Mouse (Mus musculus) liver, embryonic 16.5 days (tissue): Measurements from ENCODE around the gene Ahcy. TPM values are rescaled to one million over a fixed set of nuclear protein-coding genes. Genes with fewer than 3 reads are reported as not detected.
"Not testable (repeated sequence)": the region's sequence is repeated elsewhere in the genome, so short reads cannot be mapped to it uniquely, and the experiment has no call there.

Experiments
- ATAC-seq: fragments of 200-750 bp; cut with Nextera tagmentation; 2 replicates; pipeline ENCODE4 v1.8.0; 2017; ENCODE audit warnings: low read depth, mild to moderate bottlenecking, moderate number of reproducible peaks, moderate library complexity
- H3K27ac ChIP-seq: fragments of 300-500 bp; sonication (generic); 2 replicates; pipeline ENCODE4 v1.5.1; 2014; ENCODE audit warnings: mild to moderate bottlenecking, low read length
- H3K27me3 ChIP-seq: fragments of 300-500 bp; sonication (generic); 2 replicates; pipeline ENCODE4 v1.6.1; 2014; ENCODE audit warnings: low read depth, low read length, mixed read lengths; ENCODE audit not compliant: control insufficient read depth, insufficient read depth
- H3K36me3 ChIP-seq: fragments of 300-500 bp; sonication (generic); 2 replicates; pipeline ENCODE4 v1.6.1; 2014; ENCODE audit warnings: mild to moderate bottlenecking; ENCODE audit not compliant: control insufficient read depth, insufficient read depth
- H3K4me1 ChIP-seq: fragments of 300-500 bp; sonication (generic); 2 replicates; pipeline ENCODE4 v1.6.1; 2014; ENCODE audit warnings: low read depth, low read length, mixed read lengths; ENCODE audit not compliant: control insufficient read depth
- H3K4me2 ChIP-seq: fragments of 300-500 bp; sonication (generic); 2 replicates; pipeline ENCODE4 v1.6.1; 2014; ENCODE audit warnings: low read depth, low read length, mixed read lengths
- H3K4me3 ChIP-seq: fragments of 300-500 bp; sonication (generic); 2 replicates; pipeline ENCODE4 v1.5.1; 2014; ENCODE audit warnings: low read depth, mild to moderate bottlenecking, low read length
- H3K9ac ChIP-seq: fragments of 300-500 bp; sonication (generic); 2 replicates; pipeline ENCODE4 v1.6.1; 2014; ENCODE audit warnings: low read depth, low read length
- H3K9me3 ChIP-seq: fragments of 300-500 bp; sonication (generic); replicated peaks from 2 replicates; pipeline ENCODE4 v1.6.1; 2016; ENCODE audit warnings: low read length; ENCODE audit not compliant: control insufficient read depth
- WGBS: fragments of 180-500 bp; shearing (Covaris S2); extraction: QIAGEN DNeasy Blood & Tissue Kit; methylation state at CpG from one replicate; pipeline ENCODE4 v1.1.7; 2014; ENCODE audit not compliant: insufficient replicate concordance; 5-methylcytosine and 5-hydroxymethylcytosine counted together
- polyA plus RNA-seq: library from polyadenylated mRNA; unstranded; fragments of >200 nt; fragmentation: Nextera tagmentation; extraction: Ambion mirVana; gene quantifications from 2 replicates; pipeline ENCODE4 v1.2.1, GENCODE M21; 2015

Gene Ahcy
- polyA plus RNA-seq, 1 experiment from 2014 or later = 77.7 TPM

DNA sequence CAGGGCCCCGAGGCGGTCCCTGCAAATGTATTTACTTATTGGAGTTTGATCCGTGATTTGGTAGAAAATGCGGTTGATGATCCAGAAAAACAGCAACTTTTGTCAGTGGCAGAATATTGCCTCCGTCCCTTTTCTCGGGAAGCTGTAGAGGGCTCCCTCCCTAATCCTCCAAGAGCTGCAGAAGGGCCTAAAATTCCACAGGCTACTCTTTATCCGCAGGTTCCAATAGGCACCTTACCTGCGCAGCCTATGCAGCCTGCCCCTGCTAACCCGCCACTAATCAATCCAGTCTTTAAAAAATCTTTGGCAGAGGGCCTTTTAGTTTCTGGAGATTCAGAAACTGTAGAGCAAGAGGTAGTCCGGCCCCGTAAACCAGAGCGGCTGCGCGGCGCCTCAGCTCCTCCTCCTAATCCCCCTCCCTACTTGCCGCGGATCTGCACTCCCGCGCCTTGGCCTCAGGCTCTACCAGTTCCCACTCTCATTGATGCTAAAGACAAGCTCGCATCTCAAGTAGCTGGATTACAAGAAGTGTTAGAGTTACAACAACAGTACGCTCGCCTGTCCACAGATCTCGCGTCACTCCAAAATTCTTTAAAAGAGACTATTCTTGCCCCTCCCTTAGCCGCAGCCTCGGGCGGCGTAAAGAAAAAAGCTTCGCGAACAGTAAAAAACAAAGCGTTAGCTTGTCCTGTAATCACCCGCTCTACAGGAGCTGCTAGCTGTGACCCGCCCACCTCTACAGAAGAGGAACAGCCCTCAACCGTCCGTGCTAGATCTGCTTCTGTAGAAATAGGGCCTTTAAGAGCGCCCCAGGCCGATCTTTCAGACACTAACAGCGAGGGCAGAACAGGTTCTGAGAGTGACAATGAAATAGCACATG lies 55.3 kb downstream of the Ahcy start:
- Histone ChIP-seq H3K4me1 (no peaks in the 10 kb centered on the region; the same call in none of the 2 replicates), H3K9ac (peak overlapping the region; percentile 61), H3K27me3 (peaks cover 5% of the 10 kb centered on the region; the same call in 1 of the 2 replicates), H3K4me2 (peak overlapping the region; percentile 90), H3K36me3 (no peaks in the 10 kb centered on the region), H3K4me3 (peak overlapping the region; percentile 61), H3K27ac (peak overlapping the region; percentile 69), H3K9me3 (no peaks in the 10 kb centered on the region)
- WGBS = under 1% methylated on average over 38 of the region's 38 CpGs
- peak; percentile 89 for ATAC-seq

DNA sequence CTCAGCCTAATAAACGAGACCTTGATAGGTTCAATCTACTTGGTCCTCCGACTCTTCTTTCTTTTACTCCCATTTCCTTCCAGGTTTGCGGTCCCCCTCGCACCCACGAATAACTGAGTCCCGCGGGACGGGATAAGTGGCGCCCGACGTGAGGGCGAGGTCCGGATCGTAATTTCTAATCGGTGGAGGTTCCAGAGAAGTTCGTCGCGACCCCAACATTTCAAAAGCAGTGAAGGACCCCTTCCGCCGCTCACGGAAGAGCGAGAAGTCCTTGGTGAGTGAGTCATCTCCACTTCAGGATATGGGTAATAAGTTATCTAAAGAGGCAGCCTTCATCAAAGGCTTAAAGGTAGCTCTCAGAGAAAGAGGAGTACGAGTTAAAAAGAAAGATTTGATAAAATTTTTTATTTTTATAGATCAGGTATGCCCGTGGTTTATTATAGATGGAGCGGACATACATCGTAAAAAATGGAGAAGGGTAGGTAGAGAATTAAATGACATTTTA lies 56.0 kb downstream of the Ahcy start, which contains the start of gene Gm14226:
Gene Gm14226, plus strand, starts transcription at position 16 of the 505 bp plus-strand sequence.
- H3K27ac ChIP-seq = peak within 1 kb of the TSS; percentile 69

DNA sequence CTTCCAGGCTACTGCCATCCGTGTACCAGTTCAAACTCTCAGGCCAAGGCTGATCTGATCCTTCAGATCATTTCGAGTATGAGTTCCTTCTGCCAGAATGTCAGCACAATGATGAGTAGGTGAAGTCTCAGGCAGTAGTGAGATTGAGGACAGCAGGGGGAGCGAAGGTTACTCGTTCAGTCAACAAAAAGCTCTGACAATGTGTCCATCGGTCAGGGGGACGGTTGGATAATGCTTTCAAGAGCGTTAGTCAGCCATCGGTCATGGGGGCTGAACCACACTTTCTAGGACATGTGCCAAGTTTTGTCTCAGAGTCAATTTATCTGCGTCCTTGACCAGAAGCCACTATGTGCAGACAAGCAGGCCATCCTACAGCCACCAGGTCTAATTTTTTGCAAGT lies 57.5 kb downstream of the Ahcy start:
- not testable (repeated sequence) for H3K9me3 ChIP-seq, ATAC-seq, H3K27me3 ChIP-seq, H3K36me3 ChIP-seq, H3K4me1 ChIP-seq, H3K9ac ChIP-seq, H3K27ac ChIP-seq, H3K4me2 ChIP-seq, H3K4me3 ChIP-seq
- 33% methylated on average over 5 of the region's 9 CpGs for WGBS

More for the DNA sequence above, 56.0 kb downstream of the Ahcy start, which contains the start of gene Gm14226:
- Histone ChIP-seq H3K9ac (peak within 1 kb of the TSS; percentile 61), H3K4me2 (peak within 1 kb of the TSS; percentile 90), H3K4me3 (peak within 1 kb of the TSS; percentile 61)
- H3K9me3 ChIP-seq, H3K4me1 ChIP-seq, ATAC-seq, H3K27me3 ChIP-seq, H3K36me3 ChIP-seq: not testable (repeated sequence)
- 2% methylated on average over 23 of the region's 26 CpGs for WGBS

DNA sequence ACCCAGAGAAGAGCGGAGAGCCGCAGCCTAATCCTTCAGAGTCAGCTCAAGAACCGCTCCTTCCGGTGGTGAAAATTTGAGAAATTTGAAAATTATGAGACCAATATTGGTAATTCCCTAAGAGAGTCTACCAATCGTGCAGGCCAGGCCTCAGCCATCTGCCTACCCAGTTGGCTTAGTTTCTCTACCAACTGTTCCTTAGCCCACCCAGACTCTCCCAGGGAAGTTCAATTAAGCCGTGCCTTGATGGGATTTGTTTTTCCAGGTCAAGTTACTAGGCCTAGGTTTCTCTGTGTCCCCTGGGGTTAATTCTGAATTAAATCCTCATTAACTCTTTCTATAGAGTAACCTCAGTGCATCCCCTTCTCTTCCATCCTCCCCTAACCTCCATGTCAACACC lies 61.3 kb downstream of the Ahcy start:
- H3K27me3 ChIP-seq = no peaks in the 10 kb centered on the region; the same call in 1 of the 2 replicates
- ATAC-seq = no peak
- H3K36me3 ChIP-seq = no peaks in the 10 kb centered on the region

DNA sequence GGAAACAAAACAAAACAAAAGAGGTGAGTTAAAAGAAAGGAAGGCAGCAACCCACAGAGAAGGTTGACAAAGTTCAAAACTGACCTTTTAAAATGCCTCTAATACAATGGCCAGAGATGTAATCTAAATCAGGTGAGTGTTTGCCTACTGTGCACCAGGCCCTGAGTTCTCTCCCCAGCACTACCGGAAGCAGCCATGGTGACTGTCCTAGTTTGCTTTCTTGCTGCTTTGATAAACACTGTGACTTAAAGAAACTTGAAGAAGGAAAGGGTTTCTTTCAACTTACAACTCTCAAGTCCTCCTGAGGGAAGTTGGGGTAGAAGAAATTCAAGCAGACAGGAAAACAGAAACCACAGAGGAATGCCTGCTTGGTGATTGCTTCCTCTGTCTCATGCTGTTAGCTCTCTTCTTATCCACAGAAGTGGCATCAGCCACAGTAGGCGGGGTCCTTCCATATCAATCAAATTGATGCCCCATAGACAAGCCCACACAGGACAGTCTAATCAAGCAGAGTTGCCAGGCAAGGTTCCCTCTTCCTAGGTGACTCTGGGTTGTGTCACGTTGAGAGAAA lies 63.1 kb downstream of the Ahcy start:
- Histone ChIP-seq H3K27ac (no peak overlapping the region), H3K4me1 (no peaks in the 10 kb centered on the region), H3K4me3 (no peak overlapping the region), H3K27me3 (no peaks in the 10 kb centered on the region; the same call in 1 of the 2 replicates), H3K9me3 (no peaks in the 10 kb centered on the region), H3K36me3 (no peaks in the 10 kb centered on the region), H3K9ac (no peak overlapping the region), H3K4me2 (no peak overlapping the region)
- 16% methylated on average over 3 of the region's 3 CpGs for WGBS
- no peak for ATAC-seq

More for the DNA sequence above, 61.3 kb downstream of the Ahcy start:
- 79% methylated on average over 6 of the region's 6 CpGs for WGBS
- H3K4me1 ChIP-seq = no peaks in the 10 kb centered on the region
- no peak overlapping the region for H3K9ac ChIP-seq
- no peak overlapping the region for H3K4me3 ChIP-seq
- H3K4me2 ChIP-seq = no peak overlapping the region
- no peaks in the 10 kb centered on the region for H3K9me3 ChIP-seq
- no peak overlapping the region for H3K27ac ChIP-seq

Other genes starting within 250 kb of the Ahcy start
- gene Eif2s2, start 181.6 kb downstream of the Ahcy start, polyA plus RNA-seq = 52.8 and 61.4 TPM in 2 replicates
- gene Gm14226, start 56.2 kb downstream of the Ahcy start, polyA plus RNA-seq = 0.26 and 0.30 TPM in 2 replicates
- gene Itch, start 59.0 kb upstream of the Ahcy start, polyA plus RNA-seq = 19.6 and 19.7 TPM in 2 replicates
- 111 TPM in 2 replicates for gene Dynlrb1, start 162.0 kb upstream of the Ahcy start, polyA plus RNA-seq
- 20.6 and 25.9 TPM in 2 replicates for gene Map1lc3a, start 201.8 kb upstream of the Ahcy start, polyA plus RNA-seq